Mouse (Mus musculus) cerebellum, postnatal 10 days (tissue): Measurements from ENCODE around the gene Tmem178.

Source experiments
- DNase-seq, 2 experiments: peaks; one replicate each; pipeline ENCODE4 v3.0.0; 2021; ENCODE audit warnings: mixed read lengths in 2 of 2

Tmem178 gene

DNA sequence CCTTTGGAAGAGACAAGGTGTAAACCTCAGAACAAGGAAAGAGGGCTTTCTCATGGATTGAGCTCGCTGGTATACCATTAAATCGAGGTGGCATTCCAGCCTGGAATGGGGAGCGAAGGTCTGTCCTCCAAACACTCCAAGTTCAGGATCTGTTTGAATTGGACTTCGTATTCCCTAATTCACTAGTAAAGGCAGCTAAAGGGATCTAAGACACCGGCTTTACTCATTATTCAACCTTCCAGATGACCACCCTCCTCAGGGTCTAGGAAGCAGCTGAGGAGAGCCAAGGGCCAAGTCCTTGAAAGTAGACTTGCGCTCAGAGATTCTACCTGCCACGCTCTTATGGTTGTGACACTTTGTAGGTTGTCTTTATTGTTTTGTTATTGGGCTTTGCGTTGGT is 1.1 kb downstream of the Tmem178 start:
- DNase-seq = peak in 1 of 2 experiments; percentile 56

DNA sequence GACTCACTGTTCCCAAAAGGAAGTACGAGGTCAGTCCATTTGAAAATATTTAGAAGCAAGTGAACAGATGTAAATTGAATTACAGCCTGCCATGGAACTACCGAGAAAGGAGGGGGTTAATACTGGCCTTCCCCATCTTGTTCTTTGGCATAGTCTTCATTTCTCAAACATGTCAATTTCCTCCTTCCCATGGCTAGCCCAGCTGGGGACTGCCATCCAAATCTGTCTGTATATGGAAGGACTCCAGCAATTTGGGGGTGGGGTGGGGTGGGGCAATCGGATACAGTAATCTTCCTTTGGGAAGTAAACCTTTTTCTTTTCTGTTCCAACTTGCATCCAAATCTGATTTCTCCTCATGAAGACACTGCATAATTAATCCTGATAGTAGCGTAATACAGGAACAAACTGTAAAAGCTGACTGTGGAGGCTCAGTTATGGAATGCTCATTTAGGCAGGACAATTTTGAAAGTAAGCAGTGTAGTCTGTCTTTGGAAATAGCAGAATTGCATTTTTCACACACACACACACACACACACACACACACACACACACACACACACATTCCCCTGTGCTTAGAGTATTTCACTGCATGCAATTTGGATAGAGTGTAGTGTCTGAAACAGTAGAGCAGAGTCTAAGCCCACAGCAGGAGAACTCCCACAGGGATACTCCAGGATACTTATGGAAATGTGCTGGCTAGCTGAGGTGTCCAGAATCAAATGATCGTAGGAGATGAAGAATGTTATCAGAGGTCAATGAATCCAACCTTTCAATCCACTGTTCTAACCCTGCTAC is 1.9 kb downstream of the Tmem178 start:
- DNase-seq = peak; percentile 88

GRCm38 (mm10) chr17:80947075-80947960 is 2.9 kb downstream of the Tmem178 start:
- no peak for DNase-seq

GRCm38 (mm10) chr17:80949382-80949781 is 5.0 kb downstream of the Tmem178 start:
- peak in 1 of 2 experiments; percentile 52 for DNase-seq

GRCm38 (mm10) chr17:80949895-80950294 is 5.5 kb downstream of the Tmem178 start:
- peak in 1 of 2 experiments; percentile 60 for DNase-seq

DNA sequence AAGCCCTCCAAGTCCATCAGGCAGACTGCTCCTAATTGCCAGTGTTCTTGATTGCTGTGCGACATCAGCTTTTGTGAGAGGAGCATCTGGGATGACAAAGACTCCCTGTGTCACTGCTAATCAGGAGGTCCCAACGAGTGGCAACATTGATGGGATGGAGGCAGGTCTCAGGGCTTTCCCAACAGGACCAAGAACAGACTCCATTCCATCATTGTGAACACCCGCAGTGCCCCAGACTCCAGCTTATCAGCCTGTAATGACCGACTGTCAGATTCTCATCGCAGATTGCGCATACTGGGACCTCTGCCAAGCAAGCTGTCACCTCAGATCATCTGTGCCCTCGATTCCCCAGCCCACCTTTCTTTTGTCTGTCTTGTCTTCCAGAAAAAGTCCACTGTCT is 7.9 kb downstream of the Tmem178 start:
- peak; percentile 93 to 94 for DNase-seq

GRCm38 (mm10) chr17:80955415-80955814 is 11.0 kb downstream of the Tmem178 start:
- no peak for DNase-seq

DNA sequence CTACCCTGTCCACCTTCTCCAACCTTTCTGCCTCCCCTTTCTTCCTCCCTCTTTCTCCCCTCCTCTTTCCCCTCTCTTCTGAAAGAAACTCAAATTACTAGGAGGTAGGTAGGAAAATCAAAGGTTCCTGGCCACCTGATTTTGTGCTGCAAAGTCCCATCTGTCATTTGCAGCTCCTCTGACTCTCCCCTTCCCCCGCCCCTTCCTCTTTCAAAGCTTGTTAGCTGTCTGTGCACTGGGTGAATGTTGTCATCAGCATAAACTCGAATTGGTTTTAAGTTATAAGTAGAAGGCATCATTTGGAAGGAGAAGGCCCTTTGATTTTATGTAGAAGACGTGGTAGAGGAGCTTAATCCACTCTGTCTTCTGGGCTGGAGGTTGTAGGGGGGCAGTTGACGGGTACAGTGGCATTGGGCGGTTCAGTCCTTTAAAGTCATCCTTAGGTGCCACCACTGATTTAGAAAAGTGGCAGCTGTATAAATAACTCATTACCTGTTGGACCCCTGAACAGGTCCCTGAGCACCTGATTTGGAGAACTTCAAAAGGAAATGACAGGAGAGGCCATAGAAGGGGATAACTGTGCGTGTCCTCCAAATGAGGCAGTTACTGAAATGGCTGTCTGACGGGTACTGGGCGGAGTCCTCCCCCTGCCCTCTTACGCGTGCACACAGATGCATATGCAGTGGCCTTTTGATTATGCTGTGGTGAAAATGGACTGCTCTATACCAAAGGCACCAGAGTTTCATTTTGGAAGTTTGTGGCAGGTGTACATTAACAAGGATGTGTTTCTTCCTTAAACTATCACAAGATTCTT is 11.8 kb downstream of the Tmem178 start:
- peak; percentile 62 to 64 for DNase-seq

DNA sequence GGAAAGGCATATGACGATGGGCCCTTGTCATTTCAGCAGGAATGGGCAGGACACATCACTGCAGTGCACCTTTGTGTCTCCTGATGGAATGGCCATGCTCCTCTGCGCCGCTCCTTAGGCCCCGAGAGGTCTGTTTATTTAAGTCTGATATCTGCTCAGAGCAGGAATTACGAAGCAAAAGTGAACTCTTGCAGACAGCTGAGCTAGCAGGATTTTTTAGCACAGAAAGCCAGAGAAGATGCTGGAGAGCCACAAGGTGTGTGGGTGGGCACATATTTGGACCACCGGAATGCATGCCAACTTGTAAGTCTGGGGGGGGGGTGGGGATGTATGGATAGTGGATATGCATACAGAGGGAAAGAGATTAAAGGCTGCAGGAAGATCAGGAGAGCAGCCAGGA is 13.9 kb downstream of the Tmem178 start:
- DNase-seq = no peak

- DNase-seq = peak; percentile 58 to 75
These were observed 15.4 kb downstream of the Tmem178 start for GRCm38 (mm10) chr17:80959840-80960239.

GRCm38 (mm10) chr17:80967475-80967874 is 23.0 kb downstream of the Tmem178 start:
- peak in 1 of 2 experiments; percentile 34 for DNase-seq

DNA sequence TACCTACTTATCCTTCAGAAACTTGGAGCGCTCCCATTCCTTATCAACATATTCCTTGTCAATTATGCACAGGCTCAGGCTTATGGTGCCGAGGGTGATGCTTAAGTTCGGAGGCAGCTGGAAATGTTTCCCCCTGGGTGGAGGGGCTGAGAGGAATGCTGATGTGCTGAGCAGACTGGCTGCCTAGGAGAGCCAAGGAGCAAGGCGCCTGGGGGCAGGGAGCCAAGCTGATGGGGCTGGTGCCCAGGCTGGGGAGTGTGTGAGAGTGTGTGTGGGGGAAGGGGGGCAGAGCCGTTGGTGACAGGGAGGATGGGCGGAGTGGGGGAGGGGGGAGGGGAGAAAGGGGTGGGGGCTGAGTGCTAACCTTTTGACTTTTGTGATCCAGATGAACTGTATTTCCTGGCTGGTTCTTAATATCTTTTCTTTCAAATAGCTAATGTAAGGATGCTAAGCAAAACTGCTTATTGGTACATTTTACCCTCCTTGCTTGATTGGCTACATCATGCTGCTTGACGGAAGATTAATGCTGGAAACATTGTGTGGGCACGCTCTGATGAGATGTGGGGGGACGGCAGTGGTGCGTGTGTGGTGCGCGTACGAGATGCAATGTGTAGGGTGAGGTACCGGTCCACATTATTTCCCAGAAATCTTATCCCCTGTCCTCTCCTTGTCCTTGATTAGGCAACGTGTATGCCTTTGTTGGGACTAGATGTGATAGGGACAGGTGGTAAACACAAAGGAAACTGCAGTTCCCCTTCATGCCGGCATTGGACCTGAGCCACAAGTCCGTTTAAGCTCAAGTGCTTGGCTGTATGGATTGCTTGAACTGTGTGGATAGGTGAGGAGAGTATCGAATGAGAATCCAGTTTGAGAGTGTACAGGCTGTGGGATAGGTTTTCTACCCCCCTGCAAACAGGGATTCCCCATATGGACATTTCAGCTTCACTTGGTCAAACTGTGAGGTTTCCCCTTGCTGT is 25.5 kb downstream of the Tmem178 start:
- peak; percentile 92 to 95 for DNase-seq

DNA sequence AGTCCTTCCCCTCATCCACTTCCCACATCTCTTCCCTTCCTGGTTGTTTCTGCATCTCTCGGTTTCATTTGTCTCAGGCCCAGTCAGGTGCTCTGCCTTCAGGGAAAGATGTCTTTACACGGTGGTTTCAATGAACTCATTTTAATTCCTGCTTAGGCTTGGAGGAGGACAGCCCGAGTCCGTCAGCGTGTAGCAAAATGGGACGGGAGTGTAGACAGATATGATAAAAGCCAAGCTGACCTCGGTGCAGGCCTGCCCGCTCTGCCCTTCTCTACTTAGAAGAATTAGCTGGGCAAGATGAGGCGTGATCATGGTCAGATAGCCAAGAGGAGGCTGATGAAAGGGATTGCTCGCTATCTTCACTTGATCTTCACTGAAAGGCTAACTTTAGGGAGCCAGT is 26.3 kb downstream of the Tmem178 start:
- DNase-seq = no peak

DNA sequence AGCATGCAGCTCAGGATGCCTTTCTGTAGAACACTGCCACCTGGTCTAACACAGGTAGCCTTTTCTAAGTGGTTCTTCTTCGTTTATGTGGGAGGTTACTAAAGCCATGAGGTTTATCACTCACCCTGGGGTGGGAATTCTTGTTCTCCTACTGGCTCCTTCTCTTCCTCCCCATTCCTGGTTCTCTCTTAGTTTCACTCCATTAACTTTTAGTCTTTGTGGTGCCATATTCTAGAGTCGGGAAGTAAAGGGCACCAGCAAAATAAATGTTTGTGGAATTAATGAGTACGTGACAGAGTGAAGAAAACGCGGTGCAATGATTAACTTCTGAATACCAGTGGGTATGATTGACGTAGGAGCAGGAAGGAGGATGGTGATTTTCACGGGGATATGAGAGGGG is 28.5 kb downstream of the Tmem178 start:
- no peak for DNase-seq

- no peak for DNase-seq
These were observed 32.8 kb downstream of the Tmem178 start for GRCm38 (mm10) chr17:80977245-80977644.

- no peak for DNase-seq
These were observed 35.7 kb downstream of the Tmem178 start for GRCm38 (mm10) chr17:80980096-80980495.

GRCm38 (mm10) chr17:80981721-80982411 is 37.4 kb downstream of the Tmem178 start:
- DNase-seq = peak; percentile 81 to 87

- peak; percentile 94 to 96 for DNase-seq
These were observed 38.0 kb downstream of the Tmem178 start for GRCm38 (mm10) chr17:80982412-80982787.

DNA sequence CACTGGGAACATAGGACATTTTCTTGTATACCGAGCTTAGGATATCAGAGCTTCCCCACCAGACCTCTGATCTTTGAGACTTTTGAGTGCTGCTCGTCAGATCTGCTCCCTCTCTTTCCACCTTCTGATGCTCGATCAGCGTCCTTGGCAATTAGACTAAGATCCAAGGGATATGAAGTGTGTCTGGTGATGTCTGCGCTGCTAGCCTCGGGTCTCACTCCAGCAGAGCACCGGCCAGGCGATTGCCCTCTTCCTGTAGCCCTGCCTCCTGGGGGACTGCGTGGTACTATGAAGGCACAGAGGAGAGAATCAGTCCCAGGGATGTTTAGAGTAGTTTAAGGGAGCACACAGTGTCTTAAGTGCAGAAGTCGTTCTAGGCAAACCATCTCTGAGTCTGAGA is 38.5 kb downstream of the Tmem178 start:
- no peak for DNase-seq

DNA sequence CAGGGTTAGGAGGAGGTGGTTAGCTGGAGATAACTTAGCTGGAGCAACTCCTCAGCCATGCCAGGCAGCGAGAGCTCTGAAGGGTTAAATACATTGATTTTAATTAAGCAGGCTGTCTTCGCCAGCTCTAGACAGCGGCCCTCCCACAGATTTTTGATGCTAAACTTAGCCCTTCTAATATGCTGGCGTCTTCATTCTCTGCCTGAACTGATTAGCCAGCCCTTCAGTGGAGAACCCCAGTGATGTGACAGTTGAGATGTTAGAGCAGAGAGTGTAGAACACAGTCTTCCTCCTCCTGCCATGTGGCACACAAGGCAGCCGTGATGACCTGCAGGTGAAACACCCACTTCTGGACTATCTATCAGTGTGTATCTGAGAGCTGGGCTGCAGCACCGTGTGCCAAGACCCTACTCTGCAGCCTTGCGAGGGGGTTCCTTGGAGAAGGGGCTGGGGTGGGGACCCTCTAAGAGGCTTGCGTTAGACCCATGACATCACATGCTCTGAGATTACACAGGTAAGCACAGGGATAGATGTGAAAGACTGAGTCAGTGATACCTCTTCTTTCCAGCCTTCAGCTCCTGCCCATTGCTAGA is 47.2 kb downstream of the Tmem178 start:
- DNase-seq = no peak

DNA sequence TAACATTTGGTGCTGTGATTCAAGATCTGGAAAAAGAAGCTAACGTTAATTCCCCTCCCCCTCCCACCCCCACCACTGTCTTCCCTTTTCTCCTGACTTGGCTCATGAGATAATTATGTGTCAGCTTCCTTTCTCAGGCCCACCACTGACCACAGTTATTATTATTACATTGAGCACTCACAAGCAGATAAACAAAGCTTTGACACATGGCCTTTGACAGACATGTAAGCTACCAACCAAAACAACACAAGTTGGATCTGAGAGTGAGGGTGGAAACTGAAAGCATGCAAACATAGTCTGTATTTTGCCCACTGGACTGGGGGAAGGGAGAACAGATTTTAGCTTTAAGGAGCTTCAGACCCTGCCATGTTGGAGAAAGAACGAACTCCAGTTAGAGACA is 52.8 kb downstream of the Tmem178 start:
- no peak for DNase-seq
